Mouse (Mus musculus) inflammation-experienced regulatory T-cells, adult 16 weeks (primary cell): ENCODE measurements around the gene Frmd7. TPM values are rescaled to one million over a fixed set of nuclear protein-coding genes. Genes with fewer than 3 reads are reported as not detected.

ENCODE experiments used
- polyA plus RNA-seq: library from polyadenylated mRNA; unstranded; fragments of 100-300 nt; shearing (Covaris generic); gene quantifications from one replicate; pipeline ENCODE4 v1.2.1, GENCODE M21; 2017

Frmd7 gene
- polyA plus RNA-seq, result not detected

GRCm38 (mm10) chrX:50942610-50943009, at the start of gene Frmd7:
Frmd7 (minus strand) TSS chrX:50942710.

Other genes starting within 250 kb of the Frmd7 start
- 58.5 TPM for gene Stk26, start 101.7 kb downstream of the Frmd7 start, polyA plus RNA-seq
- gene Rap2c, start 75.3 kb upstream of the Frmd7 start, polyA plus RNA-seq, result 20.6 TPM